Mouse (Mus musculus) gastrocnemius, adult 8-10 months (tissue): ENCODE measurements around the gene Troap. TPM values are rescaled to one million over a fixed set of nuclear protein-coding genes. Genes with fewer than 3 reads are reported as not detected.

Experiments used
- DNase-seq, 2 experiments: peaks; one replicate each; pipeline ENCODE4 v3.0.0; 2022; ENCODE audit warnings: low spot score in 2 of 2
- microRNA-seq: library from miRNA; unstranded; fragments of <30 nt; microRNA quantifications from one replicate; pipeline ENCODE4 v1.2.0, GENCODE M21; 2022
- total RNA-seq, 4 experiments: library from RNA; stranded (reverse); gene quantifications; 2 replicates each; pipeline ENCODE4 v1.2.4; 2022

Troap gene
- total RNA-seq, 4 experiments from 2014 or later, result not detected

DNA sequence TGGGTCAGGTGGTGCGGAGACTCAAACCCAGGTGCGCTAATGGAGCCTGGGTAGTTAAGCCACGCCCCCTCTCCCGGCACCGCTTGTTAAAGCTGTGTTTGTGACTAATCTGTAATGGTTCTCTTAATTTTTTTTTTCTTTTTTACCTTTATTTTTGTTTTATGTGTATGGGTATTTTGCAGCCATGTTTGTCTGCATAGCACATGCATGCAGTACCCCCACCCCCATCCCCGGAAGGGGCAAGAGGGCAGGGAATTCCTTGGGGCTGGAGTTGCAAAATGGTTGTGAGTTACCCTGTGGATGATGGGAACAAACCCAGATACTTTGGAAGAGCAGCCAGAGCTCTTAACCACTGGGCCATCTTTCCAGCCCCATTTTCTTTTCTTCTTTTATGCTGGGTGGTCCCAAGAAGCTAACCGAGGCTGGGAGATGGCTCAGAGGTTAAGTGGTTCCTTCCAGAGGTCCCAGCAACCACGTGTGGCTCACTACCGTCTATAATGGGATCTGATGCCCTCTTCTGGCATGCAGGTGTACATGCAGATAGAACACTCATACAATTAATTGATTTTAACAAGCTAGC lies 39.1 kb downstream of the Troap start:
- no peak for DNase-seq

DNA sequence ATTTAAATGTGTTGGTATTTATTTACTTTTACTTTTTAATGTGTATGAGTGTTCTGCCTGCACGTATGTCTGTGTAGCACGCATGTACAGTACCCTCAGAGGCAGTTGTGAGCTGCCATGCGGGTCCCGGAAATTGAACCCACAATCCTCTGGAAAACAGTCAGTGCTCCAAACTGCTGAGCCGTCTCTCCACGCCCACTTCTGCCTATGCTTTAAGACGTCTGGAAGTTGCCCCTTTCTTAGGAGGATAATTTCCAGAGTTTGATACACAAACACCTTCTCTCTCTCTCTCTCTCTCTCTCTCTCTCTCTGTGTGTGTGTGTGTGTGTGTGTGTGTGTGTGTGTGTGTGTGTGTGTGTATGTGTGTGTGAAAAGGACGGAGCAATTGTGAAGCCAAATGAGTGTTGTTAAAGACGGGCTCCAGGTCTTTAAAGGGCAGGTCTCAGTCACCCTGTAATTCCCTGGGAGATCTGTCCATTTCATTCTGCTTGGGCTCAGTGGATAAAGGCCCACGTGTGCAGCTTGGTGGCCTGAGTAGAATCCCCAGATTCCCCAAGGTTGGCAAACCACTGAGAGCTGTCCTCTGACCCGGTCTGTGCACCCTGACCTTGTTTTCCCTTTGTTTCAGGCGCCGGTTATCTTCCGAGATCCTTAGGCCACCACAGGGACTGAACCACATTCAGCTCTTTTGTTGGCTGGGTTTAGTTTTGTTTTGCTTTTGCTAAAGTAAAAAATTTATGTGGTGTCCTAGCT lies 40.1 kb downstream of the Troap start:
- DNase-seq, result no peak

DNA sequence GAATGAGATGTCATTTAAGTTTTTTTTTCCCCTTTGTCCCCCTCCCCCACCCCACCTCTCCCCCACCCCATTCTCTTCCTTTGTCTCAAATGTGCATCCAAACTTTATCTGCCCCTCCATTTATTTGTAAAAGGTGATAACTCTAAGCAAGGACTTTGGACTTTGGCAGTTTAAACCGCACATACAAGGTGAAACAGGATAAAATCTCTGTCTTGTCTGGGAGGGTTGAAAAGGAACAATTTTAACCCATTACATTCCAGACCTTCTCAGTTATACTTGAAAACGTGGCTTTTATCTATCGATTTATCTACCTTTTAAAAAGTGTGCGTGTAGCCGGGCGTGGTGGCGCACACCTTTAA lies 40.7 kb downstream of the Troap start:
- DNase-seq, result no peak

DNA sequence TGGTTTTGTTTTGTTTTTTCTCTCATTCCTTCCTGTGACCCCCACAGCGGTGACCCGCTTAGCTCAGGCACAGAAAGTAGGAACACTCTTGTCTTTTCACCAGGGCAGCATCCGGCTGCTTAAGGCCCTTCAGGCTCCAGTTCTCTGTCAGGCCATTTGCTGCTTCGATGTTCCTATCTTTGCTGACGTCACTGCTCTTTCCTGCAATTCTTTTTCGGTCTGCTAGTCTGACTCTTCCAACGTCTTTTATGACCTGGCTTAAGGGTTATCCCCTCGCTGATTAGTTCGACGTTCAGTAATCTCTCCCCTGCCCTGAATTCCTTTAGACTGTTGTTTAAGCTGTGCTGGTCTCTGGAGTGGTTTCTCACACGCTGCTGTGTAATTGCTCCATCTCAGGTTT lies 42.2 kb downstream of the Troap start:
- DNase-seq, result no peak

DNA sequence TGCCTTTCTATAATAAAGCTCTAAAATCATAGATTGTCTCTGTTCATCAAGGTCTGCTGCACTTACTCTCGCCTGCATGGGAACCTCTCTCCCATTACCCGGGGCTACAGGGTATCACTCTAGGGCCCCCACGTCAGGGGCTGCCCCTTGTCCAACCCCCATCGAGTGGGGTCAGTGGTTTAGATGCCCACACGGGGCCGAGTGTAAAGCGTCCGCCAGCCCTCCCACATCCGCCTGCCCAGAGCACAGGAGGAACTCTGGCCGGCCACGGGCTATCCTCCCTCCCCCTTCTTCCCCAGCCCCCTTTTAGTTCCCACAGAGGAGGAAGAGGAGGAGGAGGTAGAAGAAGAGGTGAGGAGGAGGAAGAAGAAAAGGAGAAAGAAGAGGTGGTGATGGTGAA lies 46.4 kb downstream of the Troap start:
- no peak for DNase-seq

DNA sequence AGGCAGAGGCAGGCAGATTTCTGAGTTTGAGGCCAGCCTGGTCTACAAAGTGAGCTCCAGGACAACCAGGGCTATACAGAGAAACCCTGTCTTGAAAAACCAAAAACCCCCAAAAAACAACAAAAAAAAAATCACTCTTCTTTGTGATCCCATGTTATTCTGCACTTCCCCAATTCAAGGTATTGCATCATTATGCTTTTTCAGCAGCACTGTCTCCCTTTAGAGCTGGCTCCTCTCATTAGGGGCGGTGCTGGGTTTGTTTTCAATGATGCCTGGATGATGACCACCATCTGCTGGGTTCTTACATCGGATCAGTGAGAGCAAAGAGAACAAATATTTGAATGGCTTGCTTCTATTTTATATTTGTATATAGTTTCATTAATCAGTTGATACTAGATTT lies 48.3 kb downstream of the Troap start:
- no peak for DNase-seq

DNA sequence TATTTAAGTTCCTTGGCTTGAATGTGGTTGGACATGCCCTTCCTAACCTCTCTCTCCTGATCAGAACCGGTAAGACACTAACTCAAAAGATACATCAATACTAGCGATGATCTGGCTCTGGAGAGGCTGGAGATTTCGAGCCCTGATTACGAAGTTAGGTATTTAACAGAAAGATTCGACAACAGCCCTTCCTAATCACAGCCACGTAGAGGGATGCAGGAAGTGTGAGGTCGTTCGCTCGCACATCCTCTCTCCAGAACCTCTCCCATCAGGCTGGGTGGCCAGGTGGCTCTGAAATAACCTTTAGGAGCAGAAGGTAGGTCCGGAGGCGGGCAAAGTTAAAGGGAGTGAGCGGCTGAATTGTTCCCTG lies 51.3 kb downstream of the Troap start, which contains the start of gene Spats2:
TSS of gene Spats2 (plus strand) at position 206 of the 370 bp plus-strand sequence.
- no peak for DNase-seq

DNA sequence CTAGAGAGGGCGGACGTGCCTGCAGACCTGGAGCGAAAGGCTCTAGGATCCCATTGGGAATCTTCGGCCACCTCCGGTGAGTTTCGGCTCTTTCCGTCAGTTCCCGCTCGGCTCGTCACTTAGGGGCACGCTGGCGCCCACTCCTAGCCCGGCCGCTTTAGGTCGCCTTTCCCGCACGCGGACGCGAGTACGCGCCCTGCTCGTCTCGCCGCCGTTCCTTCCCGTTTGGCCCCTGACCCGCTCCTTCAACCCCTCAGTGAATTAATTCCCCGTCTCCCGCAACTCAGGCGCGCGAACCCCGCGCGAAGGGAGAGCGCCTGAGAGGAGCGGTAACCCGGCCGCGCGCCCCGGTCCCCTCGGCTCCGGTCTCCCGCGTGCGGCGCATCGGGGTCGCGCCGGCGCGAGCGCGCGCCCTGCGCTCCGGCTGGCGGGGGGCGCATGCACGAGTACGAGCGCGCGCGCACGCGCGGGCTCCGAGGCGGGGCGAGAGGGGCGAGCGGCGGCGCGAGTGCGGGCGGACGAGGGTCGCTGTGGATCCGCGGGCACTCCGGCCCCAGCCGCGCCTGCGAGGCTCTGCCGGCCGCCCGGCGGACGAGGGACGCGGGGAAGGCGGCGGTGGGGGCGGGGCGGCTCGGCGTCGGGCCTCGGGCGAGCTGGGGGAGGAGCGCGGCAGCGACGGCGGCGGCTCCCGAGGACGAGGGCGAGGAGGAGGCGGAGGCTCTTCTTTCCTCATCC lies 51.9 kb downstream of the Troap start:
- peak; percentile 68 to 72 for DNase-seq

DNA sequence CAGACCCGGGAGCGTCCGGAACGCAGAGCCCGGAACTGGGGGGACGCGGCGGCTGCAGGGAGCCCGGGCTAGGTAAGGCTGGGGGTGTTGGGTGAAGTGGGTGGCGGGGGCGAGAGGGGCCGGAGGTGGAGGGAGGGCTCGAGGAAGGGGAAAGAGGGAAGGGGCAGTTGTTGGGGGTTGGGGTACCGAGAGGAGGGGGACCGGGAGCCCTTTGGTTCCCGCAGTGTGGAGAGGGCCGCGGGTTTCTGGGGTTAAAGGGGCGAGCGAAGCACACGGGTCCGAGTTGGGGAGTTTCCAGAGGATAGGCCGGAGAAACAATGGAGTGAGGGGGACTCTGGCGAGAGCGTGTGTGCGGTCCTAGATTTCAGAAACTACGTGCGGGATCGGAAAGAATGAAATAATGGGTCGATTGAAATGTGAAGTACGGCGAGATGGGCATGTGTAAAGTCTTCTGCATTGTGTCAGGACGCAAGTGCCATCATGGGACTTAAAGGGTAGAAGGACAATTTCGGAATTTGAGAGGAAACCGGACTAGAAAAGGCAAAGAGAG lies 52.5 kb downstream of the Troap start:
- DNase-seq, result no peak

DNA sequence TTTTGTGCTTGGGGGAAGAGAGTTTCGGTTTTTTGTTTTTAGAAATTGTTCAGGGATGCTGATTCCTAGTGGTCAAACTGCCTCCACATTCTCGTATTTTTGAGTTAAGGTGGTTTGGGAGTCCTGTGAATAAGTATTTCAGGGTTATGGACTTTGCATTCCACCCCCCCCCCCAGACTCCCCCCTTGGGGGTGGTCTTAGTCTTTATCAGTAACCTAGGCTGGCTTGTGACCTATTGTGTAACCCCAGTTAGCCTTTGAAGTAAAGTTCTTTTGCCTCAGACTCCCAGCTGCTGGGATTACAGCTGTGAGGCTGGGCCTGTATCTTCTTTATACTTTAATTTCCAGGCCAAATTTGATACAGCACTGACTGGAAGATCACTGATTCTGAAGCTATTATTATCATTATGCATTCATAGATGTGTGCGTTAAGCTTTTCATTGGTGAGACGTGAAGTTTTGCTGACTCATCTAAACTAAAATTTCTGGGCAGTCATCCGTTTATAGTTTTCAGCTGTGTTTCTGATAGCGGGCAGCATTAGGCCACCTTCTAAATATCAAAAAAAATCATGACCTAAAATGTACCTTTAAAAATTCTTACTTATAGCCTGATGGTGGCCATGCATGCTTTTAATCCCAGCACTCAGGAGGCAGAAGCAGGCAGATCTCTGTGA lies 53.6 kb downstream of the Troap start:
- DNase-seq, result no peak

DNA sequence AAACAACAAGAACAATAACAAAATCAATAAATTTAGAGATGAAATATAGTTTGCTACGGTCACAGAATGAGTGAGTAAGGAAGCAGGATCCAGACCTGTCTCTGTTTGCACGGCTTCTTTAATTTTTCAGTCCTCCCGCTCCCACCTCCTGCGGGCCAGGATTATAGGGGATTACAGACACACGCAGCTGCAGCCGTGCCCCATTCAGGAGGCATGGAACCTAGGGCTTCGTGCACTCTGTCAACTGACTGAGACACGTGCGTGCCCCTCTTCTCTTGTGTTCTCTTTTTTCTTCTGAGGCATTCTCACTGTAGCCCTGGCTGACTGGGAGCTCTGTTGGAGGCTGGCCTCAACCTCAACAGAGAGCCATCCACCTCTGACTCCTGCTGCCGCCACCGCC lies 55.1 kb downstream of the Troap start:
- no peak for DNase-seq

DNA sequence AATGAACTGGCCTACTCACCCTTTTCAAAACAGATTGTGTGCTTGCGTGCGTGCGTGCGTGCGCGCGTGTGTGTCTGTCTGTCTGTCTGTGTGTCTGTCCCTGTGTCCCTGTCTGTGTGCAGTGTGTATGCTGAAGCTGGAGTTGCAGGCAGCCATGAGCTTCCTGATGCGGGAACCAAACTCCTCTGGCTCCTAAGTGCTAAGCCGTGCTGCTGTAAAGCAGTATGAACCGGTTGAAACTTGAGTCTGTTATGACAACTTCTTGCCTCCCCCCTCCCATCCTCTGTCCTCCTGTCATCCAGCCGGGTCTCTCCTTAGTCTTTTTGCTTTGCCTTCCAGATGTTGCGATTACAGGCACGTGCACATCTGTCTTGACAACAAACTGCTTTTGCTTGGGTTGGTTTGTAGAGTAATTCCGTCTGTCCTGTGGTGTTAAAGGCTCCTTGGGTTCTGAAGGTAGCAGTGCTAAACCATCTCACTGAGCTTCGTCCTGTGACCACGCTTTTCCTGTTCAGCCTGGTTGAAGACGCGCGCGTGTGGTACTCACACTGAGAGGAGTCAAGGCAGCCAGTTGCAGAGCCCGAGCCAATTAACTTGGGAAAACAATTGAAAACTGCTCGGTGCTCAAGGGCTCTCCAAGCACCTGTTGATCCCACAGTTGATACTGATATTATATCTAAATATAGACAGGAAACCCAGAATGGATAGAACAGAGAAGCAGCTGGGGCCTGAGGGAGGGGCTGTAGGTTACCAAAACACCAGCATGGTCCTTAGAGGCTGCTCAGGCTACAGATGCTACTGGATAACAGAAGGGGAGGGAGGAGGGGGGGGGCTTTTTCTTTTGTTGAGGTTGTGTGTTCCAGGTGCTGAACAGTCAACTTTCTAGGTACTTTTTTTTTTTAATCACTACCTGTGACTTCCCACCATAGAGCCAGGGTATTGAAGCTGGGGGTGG lies 55.9 kb downstream of the Troap start:
- no peak for DNase-seq

Small RNAs within 50 kb of the gene (microRNA-seq; reads per million reads assigned to microRNA genes)
- not detected for gene Mir6960

Other genes starting within 250 kb of the Troap start
- gene Prkag1, start 243.1 kb upstream of the Troap start, total RNA-seq, result 10 to 100 TPM; 43.8 to 55.0 (median 46.9) TPM
- gene Kmt2d, start 203.4 kb upstream of the Troap start, total RNA-seq, result 10 to 100 TPM; 52.6 to 67.2 (median 59.1) TPM
- gene Rhebl1, start 180.0 kb upstream of the Troap start, total RNA-seq, result 1 to 10 TPM; 1.4 to 2.9 (median 2.0) TPM
- gene Dhh, start 176.0 kb upstream of the Troap start, total RNA-seq, result 1 to 10 TPM in 1 of 4 experiments, under 1 TPM in 3; 0.19 to 1.0 (median 0.49) TPM
- 1 to 10 TPM; 3.7 to 5.0 (median 4.2) TPM for gene Lmbr1l, start 156.3 kb upstream of the Troap start, total RNA-seq
- gene Tuba1b, start 140.0 kb upstream of the Troap start, total RNA-seq, result 10 to 100 TPM; 12.6 to 24.6 (median 20.3) TPM
- gene Gm49450, start 121.0 kb upstream of the Troap start, total RNA-seq, result not detected
- 10 to 100 TPM; 12.6 to 24.0 (median 18.4) TPM for gene Tuba1a, start 120.9 kb upstream of the Troap start, total RNA-seq
- 1 to 10 TPM; 5.7 to 7.8 (median 6.8) TPM for gene Tuba1c, start 44.7 kb upstream of the Troap start, total RNA-seq
- under 1 TPM in 3 of 4 experiments, not detected in 1; 0.31 to 0.58 (median 0.35) TPM for gene Prph, start 19.4 kb upstream of the Troap start, total RNA-seq
- not detected for gene C1ql4, start 13.2 kb downstream of the Troap start, total RNA-seq
- gene Dnajc22, start 18.6 kb downstream of the Troap start, total RNA-seq, result under 1 TPM in 1 of 4 experiments, not detected in 3; 0.24 TPM
- gene Spats2, start 51.3 kb downstream of the Troap start, total RNA-seq, result 1 to 10 TPM; 3.0 to 5.4 (median 4.1) TPM
- not detected for gene Kcnh3, start 150.3 kb downstream of the Troap start, total RNA-seq
- gene Mcrs1, start 177.4 kb downstream of the Troap start, total RNA-seq, result 10 to 100 TPM; 18.8 to 34.0 (median 26.1) TPM
- 10 to 100 TPM; 22.5 to 28.5 (median 25.7) TPM for gene Prpf40b, start 220.5 kb downstream of the Troap start, total RNA-seq
- gene Fam186b, start 221.3 kb downstream of the Troap start, total RNA-seq, result not detected